Mouse (Mus musculus) forebrain, embryonic 13.5 days (tissue): ENCODE results near the gene Camsap2. TPM values are rescaled to one million over a fixed set of nuclear protein-coding genes. Genes with fewer than 3 reads are reported as not detected.

Experiments
- ATAC-seq: fragments of 200-750 bp; cut with Nextera tagmentation; 2 replicates; pipeline ENCODE4 v1.8.0; 2017
- H3K27ac ChIP-seq: fragments of 300-500 bp; sonication (generic); 2 replicates; pipeline ENCODE4 v1.5.1; 2015; ENCODE audit warnings: inconsistent platforms, mild to moderate bottlenecking, moderate library complexity
- H3K27me3 ChIP-seq: fragments of 300-500 bp; sonication (generic); 2 replicates; pipeline ENCODE4 v1.6.1; 2015; ENCODE audit warnings: mild to moderate bottlenecking, inconsistent platforms
- H3K36me3 ChIP-seq: fragments of 300-500 bp; sonication (generic); 2 replicates; pipeline ENCODE4 v1.6.1; 2015; ENCODE audit warnings: mild to moderate bottlenecking, inconsistent platforms; ENCODE audit not compliant: poor library complexity, severe bottlenecking
- H3K4me1 ChIP-seq: fragments of 300-500 bp; sonication (generic); 2 replicates; pipeline ENCODE4 v1.6.1; 2015; ENCODE audit warnings: inconsistent platforms
- H3K4me2 ChIP-seq: fragments of 300-500 bp; sonication (generic); 2 replicates; pipeline ENCODE4 v1.6.1; 2015; ENCODE audit warnings: inconsistent platforms, mild to moderate bottlenecking, moderate library complexity
- H3K4me3 ChIP-seq: fragments of 300-500 bp; sonication (generic); 2 replicates; pipeline ENCODE4 v1.5.1; 2015; ENCODE audit warnings: mild to moderate bottlenecking, inconsistent platforms
- H3K9ac ChIP-seq: fragments of 300-500 bp; sonication (generic); 2 replicates; pipeline ENCODE4 v1.6.1; 2015; ENCODE audit warnings: mild to moderate bottlenecking, inconsistent platforms
- H3K9me3 ChIP-seq: fragments of 300-500 bp; sonication (generic); replicated peaks from 2 replicates; pipeline ENCODE4 v1.6.1; 2016; ENCODE audit warnings: inconsistent platforms
- WGBS: fragments of 180-500 bp; shearing (Covaris S2); methylation state at CpG from one replicate; pipeline ENCODE4 v1.1.7; 2015; 5-methylcytosine and 5-hydroxymethylcytosine counted together
- polyA plus RNA-seq: library from polyadenylated mRNA; unstranded; fragments of >200 nt; fragmentation: Nextera tagmentation; extraction: Ambion mirVana; gene quantifications from 2 replicates; pipeline ENCODE4 v1.2.1, GENCODE M21; 2015

Gene Camsap2
- polyA plus RNA-seq, 1 experiment from 2014 or later = 22.1 TPM

DNA sequence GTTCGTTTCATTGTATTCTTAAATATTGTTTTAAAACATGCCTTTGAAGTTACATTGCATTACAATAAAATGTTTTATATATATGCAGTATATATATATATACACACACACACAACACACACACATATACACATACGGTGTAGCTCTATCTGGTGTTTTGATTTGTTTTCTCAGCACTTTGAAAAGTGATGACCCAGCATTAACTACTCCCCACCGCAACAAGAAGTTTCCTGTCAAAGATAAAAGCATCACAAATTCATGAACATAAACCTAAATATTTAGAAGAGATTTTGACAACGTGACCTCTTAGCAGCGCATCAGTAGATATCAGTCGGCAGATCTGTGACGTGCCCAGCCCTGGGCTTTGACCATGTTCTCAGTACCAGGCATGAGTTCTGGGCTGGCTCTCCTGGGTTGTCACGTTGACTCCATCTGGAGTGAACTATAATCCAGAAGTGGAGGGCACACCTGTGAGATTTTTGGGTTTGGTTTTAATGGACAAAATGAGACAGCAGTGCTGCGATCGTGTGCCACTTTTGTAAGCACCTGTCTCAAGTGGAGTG is 91.3 kb downstream of the Camsap2 start:
- H3K27ac ChIP-seq = no peak overlapping the region
- H3K27me3 ChIP-seq = peaks cover 29% of the 10 kb centered on the region
- 84% methylated on average over 10 of the region's 10 CpGs for WGBS
- H3K4me1 ChIP-seq = peaks cover 3% of the 10 kb centered on the region
- H3K36me3 ChIP-seq = no peaks in the 10 kb centered on the region
- no peak overlapping the region for H3K4me3 ChIP-seq
- no peak overlapping the region for H3K4me2 ChIP-seq
- no peak for ATAC-seq
- H3K9ac ChIP-seq = no peak overlapping the region
- no peaks in the 10 kb centered on the region for H3K9me3 ChIP-seq

DNA sequence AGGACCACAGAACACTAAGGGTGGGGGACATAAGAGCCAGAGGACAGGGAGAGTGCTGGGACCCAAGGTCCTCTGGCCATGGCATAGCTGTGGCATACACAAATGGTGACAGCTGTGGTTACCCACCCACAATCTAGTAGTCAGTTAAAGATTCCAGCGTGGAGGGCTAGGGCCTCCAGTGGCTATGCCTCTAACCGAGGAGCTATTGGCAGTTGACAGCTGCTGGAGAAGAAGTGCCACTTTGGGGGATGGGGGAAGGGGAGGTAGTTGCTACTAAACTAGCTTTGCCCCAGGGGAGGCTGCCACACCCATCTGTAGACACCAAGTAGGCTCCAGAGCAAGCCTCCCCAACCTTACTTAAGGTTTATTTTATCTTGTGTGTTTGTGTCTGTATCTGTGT is 92.4 kb downstream of the Camsap2 start:
- no peak overlapping the region for H3K9ac ChIP-seq
- no peaks in the 10 kb centered on the region for H3K4me1 ChIP-seq
- peaks cover 18% of the 10 kb centered on the region for H3K27me3 ChIP-seq
- no peak overlapping the region for H3K4me2 ChIP-seq
- H3K9me3 ChIP-seq = no peaks in the 10 kb centered on the region
- ATAC-seq = no peak
- no peaks in the 10 kb centered on the region for H3K36me3 ChIP-seq
- H3K27ac ChIP-seq = no peak overlapping the region
- H3K4me3 ChIP-seq = no peak overlapping the region
- 32% methylated on average over 2 of the region's 2 CpGs for WGBS

DNA sequence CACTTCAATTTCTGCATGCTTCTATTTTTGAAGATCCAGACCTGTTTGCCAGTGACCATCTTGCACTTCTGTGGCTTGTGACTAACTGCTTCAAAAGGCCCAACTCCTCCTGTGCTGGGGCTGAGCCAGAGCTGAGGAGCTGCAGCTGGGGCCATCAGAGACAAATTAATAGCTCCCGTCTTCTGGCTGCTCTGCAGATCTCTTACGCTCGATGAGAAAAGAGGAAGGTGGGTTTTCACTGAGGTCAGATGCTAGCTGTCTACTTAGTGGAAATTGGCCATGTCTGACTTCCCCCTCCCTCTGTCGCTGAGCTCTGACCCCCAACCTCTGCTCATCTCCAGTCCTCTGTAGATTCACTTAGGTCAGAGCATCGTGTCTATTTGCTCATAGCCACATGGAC is 96.2 kb downstream of the Camsap2 start:
- no peaks in the 10 kb centered on the region for H3K27me3 ChIP-seq
- H3K27ac ChIP-seq = no peak overlapping the region
- H3K9me3 ChIP-seq = no peaks in the 10 kb centered on the region
- 62% methylated on average over 5 of the region's 5 CpGs for WGBS
- ATAC-seq = no peak
- H3K9ac ChIP-seq = no peak overlapping the region; the same call in 1 of the 2 replicates
- no peaks in the 10 kb centered on the region for H3K36me3 ChIP-seq
- H3K4me1 ChIP-seq = no peaks in the 10 kb centered on the region
- H3K4me3 ChIP-seq = no peak overlapping the region
- H3K4me2 ChIP-seq = no peak overlapping the region

DNA sequence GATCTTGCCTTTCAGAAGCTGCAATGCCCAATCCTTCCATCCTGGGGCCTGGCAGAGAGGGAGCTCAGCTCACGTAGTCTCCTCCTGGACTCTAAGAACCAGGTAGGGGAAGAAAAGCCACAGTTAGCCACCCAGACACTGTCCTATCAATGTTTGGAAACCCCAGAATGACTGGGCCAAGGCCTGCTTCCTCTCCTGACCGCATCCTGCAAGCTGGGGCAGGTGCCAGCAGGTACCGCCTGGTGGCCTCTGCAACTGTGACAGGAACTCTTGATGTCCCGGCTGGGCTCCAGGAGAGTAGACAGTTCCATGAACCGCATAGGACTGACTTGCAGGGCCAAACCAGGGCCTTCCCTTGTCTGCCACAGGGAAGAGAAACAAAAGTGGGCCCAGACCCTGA is 98.5 kb downstream of the Camsap2 start:
- 91% methylated on average over 5 of the region's 5 CpGs for WGBS
- Histone ChIP-seq H3K36me3 (no peaks in the 10 kb centered on the region), H3K9ac (no peak overlapping the region), H3K4me1 (no peaks in the 10 kb centered on the region), H3K9me3 (no peaks in the 10 kb centered on the region), H3K27me3 (no peaks in the 10 kb centered on the region), H3K27ac (no peak overlapping the region), H3K4me2 (no peak overlapping the region), H3K4me3 (no peak overlapping the region)
- ATAC-seq = no peak

DNA sequence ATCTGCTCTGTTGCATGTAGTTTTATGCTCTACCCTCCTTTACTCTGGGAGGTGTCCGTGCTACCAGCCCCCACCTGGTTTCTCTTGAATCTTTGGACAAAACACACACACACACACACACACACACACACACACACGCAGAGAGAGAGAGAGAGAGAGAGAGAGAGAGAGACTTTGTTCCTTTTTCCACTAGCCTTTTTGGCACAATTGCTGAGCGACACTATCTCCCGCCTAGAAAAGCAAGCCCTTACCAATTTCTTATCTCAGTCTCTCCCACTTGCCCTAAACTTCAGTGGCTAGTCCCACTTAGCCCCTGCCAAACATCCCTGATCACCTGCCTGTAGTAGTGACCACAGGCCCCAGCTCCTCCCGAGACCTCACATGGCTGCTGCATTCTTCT is 101.4 kb downstream of the Camsap2 start:
- Histone ChIP-seq H3K4me1 (no peaks in the 10 kb centered on the region), H3K27me3 (no peaks in the 10 kb centered on the region), H3K9ac (no peak overlapping the region), H3K27ac (no peak overlapping the region), H3K4me3 (no peak overlapping the region), H3K9me3 (no peaks in the 10 kb centered on the region), H3K36me3 (no peaks in the 10 kb centered on the region), H3K4me2 (no peak overlapping the region)
- no peak for ATAC-seq
- WGBS = 87% methylated on average over 4 of the region's 5 CpGs

DNA sequence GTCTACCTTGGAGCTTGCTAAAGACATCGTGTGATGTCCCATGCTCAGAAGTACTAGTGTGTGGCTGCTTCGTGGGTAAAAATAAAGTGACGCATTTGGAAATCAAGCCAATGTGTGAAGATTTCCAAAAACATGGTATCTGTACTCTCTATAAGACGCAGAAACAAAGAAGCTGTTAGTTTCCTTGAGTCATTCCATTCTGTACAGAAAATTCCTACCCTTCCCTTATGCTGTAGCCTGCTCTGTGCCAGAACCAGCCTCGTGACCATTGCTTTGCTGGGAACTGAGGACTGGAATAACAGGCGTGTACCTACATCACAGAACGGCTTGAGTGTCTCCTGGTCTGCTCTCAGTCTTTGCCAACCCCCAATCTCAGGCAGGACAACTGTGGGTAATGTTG is 104.1 kb downstream of the Camsap2 start:
- no peaks in the 10 kb centered on the region for H3K9me3 ChIP-seq
- no peak overlapping the region for H3K9ac ChIP-seq
- no peak overlapping the region for H3K27ac ChIP-seq
- WGBS = 90% methylated on average over 7 of the region's 7 CpGs
- no peaks in the 10 kb centered on the region for H3K4me1 ChIP-seq
- no peak overlapping the region for H3K4me2 ChIP-seq
- no peaks in the 10 kb centered on the region for H3K36me3 ChIP-seq
- ATAC-seq = no peak
- H3K4me3 ChIP-seq = no peak overlapping the region
- no peaks in the 10 kb centered on the region for H3K27me3 ChIP-seq

DNA sequence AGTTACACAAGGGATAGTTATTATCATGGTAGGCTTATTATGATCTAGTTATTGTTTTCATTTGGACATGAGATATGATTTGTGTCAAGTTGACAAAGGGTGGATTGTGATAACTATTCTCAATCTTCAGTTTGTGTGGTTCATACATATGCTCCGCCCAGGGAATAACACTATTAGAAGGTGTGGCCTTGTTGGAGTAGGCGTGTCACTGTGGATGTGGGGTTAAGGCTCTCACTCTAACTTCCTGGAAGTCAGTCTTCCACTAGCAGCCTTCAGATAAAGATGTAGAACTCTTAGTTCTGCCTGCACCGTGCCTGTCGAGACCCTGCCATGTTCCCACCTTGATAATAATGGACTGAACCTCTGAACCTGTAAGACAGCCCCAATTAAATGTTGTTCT is 107.4 kb downstream of the Camsap2 start:
- Histone ChIP-seq H3K27me3 (no peaks in the 10 kb centered on the region), H3K36me3 (no peaks in the 10 kb centered on the region), H3K4me1 (peaks cover 7% of the 10 kb centered on the region), H3K27ac (no peak overlapping the region), H3K9ac (no peak overlapping the region), H3K4me2 (no peak overlapping the region), H3K9me3 (no peaks in the 10 kb centered on the region), H3K4me3 (no peak overlapping the region)
- no peak for ATAC-seq
- 91% methylated on average over 4 of the region's 4 CpGs for WGBS

DNA sequence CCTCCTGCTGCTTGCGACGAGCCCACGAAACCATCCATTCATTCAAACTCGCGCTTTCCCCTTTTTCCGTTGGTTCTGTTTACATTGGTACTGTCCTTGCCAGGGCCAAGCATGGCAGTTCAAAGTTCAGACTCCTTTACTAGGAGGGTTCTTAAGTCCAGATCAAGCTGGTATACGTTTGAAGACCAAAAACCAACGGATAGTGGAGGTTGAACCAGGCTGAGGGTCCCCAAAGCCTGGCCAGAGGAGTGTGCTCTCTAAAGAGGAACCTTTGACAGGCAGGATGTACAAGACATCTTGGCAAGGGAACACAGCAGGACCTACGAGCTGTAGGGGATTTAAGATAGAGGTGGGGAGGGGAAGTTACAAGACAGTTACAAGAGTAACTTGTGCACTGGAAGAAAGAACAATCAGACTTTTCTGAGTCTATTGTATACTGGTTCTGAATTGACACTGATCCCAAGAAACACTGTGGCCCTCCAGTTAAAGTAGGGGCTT is 111.3 kb downstream of the Camsap2 start:
- ATAC-seq = no peak
- 3% methylated on average over 9 of the region's 9 CpGs for WGBS
- no peaks in the 10 kb centered on the region for H3K27me3 ChIP-seq
- H3K4me1 ChIP-seq = peaks cover 45% of the 10 kb centered on the region
- H3K27ac ChIP-seq = peak overlapping the region; percentile 54
- H3K9me3 ChIP-seq = no peaks in the 10 kb centered on the region
- H3K9ac ChIP-seq = peak overlapping the region; percentile 76
- H3K4me2 ChIP-seq = peak overlapping the region; percentile 74
- no peaks in the 10 kb centered on the region for H3K36me3 ChIP-seq
- H3K4me3 ChIP-seq = peak overlapping the region; percentile 58

DNA sequence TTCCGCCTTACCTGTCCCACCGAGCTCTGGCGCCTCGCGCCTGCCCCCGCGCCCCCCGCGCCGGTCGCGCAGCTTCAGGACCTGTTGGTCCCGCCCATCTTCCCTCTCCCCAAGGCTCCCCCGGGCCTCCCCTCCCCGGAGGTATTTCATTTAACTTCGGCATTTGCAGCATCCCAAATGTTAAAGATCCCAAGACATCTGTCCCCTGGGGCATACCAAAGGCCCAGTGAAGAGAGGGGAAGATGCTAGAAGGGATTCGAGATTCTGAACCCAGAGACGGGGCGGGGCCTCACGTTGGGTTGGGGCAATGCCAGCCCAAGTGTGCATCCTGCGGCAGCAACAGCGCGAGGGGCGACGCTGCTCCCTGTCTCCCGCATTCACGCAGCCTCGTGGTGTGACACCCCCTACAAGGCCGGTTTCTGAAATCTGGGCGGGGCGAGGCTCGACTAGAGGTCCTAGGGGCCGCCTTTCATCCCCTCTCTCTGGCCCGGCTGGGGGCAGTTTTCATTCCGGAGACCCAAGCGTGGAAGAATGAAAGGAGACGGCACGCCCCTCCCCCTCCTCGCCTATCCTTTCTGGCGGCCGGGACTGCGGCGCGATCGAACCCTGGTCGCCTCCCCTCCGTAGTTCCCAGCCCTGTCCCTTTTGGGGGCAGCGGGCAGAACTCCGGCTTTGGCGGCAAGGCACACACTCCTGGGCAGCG is 111.9 kb downstream of the Camsap2 start, which contains the start of gene Inava:
Gene Inava, minus strand, starts transcription at position 373 of the 703 bp plus-strand sequence.
- H3K4me3 ChIP-seq = peak within 1 kb of the TSS; percentile 58
- peak; percentile 85 for ATAC-seq
- peak within 1 kb of the TSS; percentile 76 for H3K9ac ChIP-seq
- peak within 1 kb of the TSS; percentile 74 for H3K4me2 ChIP-seq
- H3K27ac ChIP-seq = peak within 1 kb of the TSS; percentile 54
- no peaks in the 10 kb centered on the region for H3K36me3 ChIP-seq
- H3K4me1 ChIP-seq = peaks cover 51% of the 10 kb centered on the region
- H3K9me3 ChIP-seq = no peaks in the 10 kb centered on the region
- WGBS = 2% methylated on average over 48 of the region's 51 CpGs
- no peaks in the 10 kb centered on the region for H3K27me3 ChIP-seq

DNA sequence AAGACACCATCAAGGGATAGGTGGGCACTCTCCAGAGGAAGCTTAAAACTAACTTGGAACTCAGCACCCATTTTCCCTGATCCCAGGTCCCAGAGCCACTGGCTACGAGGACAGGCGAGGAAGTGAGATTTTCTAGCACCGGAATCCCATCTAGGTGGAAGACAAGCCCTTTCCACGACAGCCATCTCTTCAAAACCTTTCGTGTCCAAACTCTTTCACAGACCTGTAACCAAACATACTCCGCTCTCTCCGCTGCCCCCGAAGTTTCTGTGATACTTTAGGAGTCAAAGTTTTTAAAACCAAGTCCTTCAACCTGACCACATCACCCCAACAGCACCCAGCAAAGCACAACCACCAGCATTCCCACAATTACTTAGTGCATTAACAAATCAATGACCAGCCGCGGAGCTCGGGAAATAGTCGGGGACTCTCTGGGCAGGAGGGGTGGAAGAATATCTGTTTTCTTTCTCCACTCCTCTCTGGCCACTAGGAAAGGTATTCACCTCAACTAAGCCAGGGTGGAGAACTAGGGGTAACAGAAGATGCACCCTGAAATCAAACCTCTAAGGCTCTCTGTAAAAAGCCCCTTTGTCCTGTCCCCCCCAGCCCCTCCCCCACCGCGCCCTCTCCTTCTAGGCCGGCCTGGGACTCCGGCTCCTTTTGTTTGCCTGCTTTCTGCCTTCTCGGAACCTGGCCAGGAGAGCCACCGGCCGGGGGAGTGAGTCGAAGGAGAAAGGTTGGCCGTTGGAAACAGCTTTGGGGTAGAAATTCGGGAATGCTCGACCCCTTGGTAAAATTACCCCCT is 112.7 kb downstream of the Camsap2 start:
- no peaks in the 10 kb centered on the region for H3K27me3 ChIP-seq
- peak overlapping the region; percentile 58 for H3K4me3 ChIP-seq
- WGBS = under 1% methylated on average over 23 of the region's 23 CpGs
- H3K4me1 ChIP-seq = peaks cover 60% of the 10 kb centered on the region
- H3K36me3 ChIP-seq = no peaks in the 10 kb centered on the region
- H3K9ac ChIP-seq = peak overlapping the region; percentile 76
- peak overlapping the region; percentile 74 for H3K4me2 ChIP-seq
- H3K27ac ChIP-seq = peak overlapping the region; percentile 54
- H3K9me3 ChIP-seq = no peaks in the 10 kb centered on the region
- ATAC-seq = no peak

DNA sequence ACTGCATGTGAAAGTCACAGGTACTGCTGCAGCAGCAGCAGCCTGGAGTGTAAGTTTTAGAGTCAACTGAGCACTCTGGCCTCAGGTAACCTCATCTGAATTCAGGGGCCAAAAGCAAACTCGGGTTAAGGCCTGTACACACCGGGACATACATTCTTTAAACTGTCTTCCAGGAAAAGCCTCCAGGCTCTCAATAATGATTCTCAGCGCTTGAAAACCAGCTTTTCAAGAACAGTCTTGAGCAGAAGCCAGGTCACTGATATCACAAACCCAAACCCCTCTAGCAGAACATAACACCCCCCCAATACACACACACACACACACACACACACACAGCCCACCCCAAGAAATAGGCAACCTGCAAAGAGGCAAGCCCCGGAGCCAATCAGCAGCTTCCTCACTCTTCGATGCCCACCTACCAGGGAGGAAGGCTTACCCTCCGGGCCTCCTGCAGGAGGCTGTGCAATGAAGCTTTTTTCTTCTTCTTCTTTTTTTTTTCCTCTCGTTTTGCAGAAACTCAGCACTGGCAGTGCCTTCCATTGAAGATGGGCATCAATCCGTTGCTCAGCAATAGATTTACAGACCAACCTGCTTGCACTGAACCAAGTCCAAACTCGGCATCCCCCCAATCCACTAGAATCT is 113.5 kb downstream of the Camsap2 start:
- H3K4me2 ChIP-seq = peak overlapping the region; percentile 74
- H3K9ac ChIP-seq = peak overlapping the region; percentile 76
- peak overlapping the region; percentile 58 for H3K4me3 ChIP-seq
- H3K36me3 ChIP-seq = peaks cover 2% of the 10 kb centered on the region; the same call in 1 of the 2 replicates
- under 1% methylated on average over 9 of the region's 9 CpGs for WGBS
- no peak overlapping the region for H3K27ac ChIP-seq
- no peaks in the 10 kb centered on the region for H3K27me3 ChIP-seq
- ATAC-seq = no peak
- no peaks in the 10 kb centered on the region for H3K9me3 ChIP-seq
- peaks cover 67% of the 10 kb centered on the region for H3K4me1 ChIP-seq

DNA sequence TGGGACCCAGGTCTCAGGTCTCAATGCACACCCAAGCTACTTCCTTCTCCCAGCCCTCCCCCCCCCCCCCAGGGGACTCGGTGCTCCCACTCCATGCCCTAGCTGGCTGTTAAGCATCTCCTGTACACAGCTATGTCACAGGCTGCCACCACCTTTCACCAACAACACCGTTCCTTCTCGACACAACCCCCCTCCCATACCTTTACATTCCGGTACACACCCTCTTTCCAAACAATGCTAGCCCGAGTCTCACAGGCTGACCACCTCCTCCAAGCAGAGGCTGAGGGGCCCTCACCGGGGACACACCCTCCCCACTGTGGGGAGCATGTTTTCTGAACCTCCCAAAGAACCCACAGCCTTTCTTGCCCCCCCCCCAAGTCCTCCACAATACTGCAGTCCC is 114.3 kb downstream of the Camsap2 start:
- H3K4me2 ChIP-seq = peak overlapping the region; percentile 74
- 0% methylated on average over 6 of the region's 6 CpGs for WGBS
- H3K4me3 ChIP-seq = peak overlapping the region; percentile 58
- H3K9me3 ChIP-seq = no peaks in the 10 kb centered on the region
- H3K27me3 ChIP-seq = no peaks in the 10 kb centered on the region
- peak overlapping the region; percentile 76 for H3K9ac ChIP-seq
- H3K36me3 ChIP-seq = peaks cover 10% of the 10 kb centered on the region; the same call in 1 of the 2 replicates
- no peak overlapping the region for H3K27ac ChIP-seq
- H3K4me1 ChIP-seq = peaks cover 68% of the 10 kb centered on the region
- no peak for ATAC-seq
